Mouse (Mus musculus): Measurements from ENCODE around the gene Mapkap1.
"Not testable (repeated sequence)": the region's sequence is repeated elsewhere in the genome, so short reads cannot be mapped to it uniquely, and the experiment has no call there.

Gene Mapkap1

DNA sequence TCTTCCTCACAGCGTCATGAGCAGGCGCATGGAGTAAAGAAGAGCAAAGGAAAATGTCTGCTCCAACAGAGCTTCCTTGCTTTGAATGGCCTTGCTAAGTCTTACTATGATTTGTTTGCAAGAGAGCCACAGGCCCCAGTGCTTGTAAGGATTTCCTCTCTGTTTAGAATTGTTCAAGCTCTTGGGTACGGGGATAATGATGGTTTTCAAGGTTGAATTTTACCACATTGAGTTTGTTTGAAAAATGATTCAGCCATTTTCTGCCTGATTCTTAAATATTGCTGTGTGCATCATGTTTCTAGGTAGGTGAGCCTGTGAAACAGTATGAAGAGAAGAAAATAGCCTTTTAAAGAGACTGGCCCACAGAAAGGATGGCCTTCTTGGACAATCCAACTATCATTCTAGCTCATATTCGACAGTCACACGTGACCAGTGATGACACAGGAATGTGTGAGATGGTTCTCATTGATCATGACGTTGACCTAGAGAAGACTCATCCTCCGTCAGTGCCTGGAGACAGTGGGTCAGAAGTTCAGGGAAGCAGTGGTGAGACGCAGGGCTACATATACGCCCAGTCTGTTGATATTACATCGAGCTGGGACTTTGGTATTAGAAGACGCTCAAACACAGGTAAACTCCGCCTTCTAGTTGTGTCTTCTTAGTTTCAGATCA is 25.3 kb downstream of the Mapkap1 start:
- no peak for DNase-seq (ENCODE audit: inconsistent ontology term)

DNA sequence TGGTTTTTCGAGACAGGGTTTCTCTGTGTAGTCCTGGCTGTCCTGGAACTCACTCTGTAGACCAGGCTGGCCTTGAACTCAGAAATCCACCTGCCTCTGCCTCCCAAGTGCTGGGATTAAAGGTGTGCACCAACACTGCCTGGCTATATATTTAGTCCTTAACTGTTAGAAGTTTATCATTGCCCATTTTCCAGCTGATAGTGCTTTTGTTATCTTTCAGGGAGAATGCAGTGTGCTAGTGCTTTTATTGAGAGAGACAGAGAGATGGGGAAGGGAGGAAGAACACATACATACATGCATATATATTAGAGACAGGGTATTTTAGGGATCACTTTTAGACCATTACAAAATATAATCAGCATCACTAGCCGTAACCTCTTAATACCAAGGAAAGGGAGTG is 26.3 kb downstream of the Mapkap1 start:
- not testable (repeated sequence) for DNase-seq (ENCODE audit: inconsistent ontology term)

DNA sequence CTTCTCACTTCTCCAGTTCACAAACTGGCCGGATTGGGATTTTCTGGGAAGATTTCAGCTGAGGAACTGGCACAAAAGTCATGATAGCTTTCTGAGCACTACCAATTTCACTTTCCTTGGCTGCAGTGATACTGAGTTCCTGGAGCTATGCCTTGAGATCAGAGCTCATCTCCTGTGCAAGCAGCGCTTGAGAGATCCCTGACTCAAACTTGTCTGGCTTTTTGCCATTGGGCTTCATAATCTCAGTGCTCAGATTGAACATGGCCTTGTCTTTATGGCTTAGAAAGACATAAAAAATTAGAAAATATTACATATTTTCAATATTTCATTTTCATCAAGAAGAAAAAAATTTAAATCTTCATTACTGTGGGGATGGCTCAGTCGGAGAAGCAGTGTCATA is 29.8 kb downstream of the Mapkap1 start:
- DNase-seq (ENCODE audit: inconsistent ontology term), result no peak

DNA sequence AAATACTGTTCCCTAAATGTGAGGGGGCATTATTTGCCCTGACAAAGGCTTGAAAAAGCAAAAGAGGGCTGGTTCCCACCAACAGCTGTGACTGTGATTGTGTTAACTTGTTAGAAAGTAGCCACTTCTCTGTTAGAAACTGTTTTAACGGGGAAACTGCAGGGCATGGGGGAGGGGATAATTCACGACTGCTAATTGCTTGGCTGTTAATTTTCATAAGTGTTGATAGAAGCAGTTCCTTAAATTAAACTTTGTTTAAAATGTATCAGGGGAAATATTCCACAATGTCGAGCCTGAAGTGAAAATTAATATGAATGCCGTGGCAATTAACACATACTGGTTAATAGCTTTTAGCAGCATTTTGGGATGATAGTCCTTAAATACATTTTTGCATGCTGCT is 42.2 kb downstream of the Mapkap1 start:
- DNase-seq (ENCODE audit: inconsistent ontology term), result no peak

DNA sequence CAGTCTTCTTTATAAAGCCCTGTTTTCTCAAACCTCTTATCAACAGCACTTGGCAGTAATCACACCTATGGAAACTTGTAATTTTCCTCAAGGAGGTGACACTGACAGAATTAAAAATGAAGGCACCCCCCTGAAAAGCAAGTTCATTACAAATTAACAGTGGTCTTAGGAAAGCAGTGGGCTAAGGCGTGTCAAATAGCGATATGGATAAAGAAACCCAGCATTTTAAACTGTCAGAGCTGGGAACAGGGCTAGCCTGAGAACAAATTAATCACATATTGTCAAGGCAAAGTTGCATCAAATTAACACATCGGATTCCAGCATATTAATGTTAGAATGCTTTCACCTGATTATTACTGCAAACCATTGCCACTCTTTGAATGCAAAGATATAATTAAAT is 55.9 kb downstream of the Mapkap1 start:
- DNase-seq (ENCODE audit: inconsistent ontology term), result no peak

DNA sequence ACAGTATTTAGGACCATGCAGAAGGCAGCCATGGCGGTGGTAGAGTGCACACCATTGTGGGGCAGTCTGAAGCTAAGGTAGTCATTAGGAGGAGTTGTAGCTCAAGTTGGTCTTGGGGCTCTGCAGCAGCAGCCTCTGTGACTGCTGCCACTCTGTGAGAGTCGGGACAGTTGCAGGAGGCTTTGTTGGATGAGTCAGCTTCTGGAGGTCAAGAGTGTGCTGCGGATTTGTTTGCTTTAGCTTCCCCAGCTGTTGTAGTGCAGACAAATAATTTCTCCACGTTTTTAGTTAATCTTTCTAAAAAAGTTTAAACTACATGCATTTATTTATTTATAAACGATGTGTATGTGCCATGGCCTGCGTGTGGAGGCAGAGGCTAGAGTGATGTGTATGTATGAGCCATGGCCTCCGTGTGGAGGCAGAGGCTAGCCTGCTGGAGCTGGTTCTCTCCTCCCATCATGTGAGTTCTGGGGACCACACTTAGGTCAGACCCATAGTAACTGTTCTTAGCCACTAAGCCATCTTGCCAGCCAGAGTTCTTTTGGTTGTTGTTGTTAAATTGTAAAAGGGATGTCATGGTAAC is 62.1 kb downstream of the Mapkap1 start:
- no peak for DNase-seq (ENCODE audit: inconsistent ontology term)

DNA sequence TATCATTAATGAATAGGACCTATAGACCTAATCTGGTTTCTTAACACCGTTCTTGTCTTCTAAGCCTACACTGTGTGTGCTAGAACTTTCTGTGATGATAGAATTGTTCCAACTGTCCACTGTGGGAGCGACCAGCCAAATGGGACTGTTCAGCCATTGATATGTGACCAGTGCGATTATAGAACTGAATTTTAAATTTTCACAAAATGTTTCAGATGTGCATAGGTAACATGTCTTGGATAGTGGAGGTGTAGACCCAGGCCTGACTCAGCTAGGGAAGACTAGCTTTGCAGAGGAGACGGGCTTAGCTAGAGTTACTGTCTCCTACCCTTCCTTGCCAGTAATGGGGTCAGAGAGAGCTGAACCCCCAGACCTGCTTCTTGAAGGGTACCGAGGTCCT is 62.8 kb downstream of the Mapkap1 start:
- DNase-seq (ENCODE audit: inconsistent ontology term), result no peak

DNA sequence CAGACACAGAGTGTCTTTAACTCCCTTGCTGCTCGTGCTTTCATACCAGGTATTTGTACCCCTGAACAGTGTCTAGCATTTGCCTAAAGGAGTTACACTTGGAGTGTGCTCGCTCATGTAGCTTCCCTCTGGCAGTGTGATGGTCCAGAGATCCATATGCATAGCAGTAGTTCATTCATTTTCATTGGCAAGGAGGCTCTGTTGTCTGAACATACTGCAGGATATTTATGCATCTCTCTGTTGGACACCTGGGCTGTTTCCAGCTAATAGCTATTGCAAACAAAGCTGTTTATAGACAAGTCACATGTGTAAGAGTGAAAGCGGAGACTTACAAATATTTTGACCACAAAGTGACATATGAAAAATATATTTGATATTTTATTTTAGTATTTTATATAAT is 67.2 kb downstream of the Mapkap1 start:
- DNase-seq (ENCODE audit: inconsistent ontology term), result no peak

DNA sequence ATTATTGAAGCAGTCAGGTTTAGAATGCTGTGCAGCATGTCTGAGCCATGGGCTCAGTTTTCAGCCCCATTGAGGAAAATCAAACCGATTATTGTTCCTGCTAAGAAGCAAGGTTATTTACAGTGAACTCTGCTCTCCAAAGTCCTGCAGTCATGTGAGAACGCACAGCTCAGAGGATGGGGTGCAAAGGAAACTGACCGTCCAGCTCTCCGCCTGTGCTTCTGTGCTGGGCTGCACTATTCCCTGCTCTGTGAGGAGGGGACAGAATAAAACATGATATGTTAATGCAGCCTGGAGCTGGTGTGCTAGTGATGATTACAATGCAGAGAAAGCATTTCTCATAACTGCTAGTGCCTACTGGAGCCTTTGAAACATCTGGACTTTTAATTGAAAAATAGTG is 74.8 kb downstream of the Mapkap1 start:
- DNase-seq (ENCODE audit: inconsistent ontology term), result no peak

DNA sequence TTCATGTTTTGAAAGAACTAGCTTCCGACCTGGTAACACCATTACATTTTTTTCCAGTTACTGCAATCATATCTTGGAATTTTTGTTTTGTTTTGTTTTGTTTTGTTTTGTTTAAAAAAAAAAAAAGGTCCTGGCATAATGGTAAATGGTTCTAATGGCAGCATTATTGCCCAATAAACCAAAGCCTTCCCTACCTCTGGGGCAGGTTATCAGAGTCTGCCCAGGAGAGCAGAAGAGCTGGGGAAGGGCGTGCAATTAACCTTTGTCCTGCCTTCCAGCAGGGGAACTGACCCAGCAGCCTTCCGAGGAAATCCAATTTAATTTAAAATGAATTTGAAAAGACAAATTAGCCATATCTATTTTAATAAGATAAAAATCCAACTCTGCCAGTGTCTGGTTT is 75.5 kb downstream of the Mapkap1 start:
- DNase-seq (ENCODE audit: inconsistent ontology term), result no peak

DNA sequence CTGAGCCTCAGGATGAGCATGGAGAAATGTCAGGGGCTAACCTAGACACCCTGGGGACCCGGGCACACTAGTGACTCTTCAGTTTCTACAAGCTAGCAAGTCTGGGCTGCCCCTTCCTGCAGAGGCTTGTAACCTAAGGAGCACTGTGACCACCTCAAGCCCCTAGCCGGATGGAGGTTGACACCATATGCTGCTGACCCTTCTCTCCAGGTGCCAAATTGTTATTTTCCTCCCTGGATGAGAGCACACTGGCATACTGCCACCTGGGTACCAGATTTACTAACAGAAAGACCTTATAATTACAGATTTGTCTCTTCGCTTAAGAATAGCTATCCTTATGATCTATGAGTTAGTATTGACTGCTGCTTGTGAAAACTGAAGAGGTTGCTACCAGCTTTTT is 76.0 kb downstream of the Mapkap1 start:
- DNase-seq (ENCODE audit: inconsistent ontology term), result no peak

DNA sequence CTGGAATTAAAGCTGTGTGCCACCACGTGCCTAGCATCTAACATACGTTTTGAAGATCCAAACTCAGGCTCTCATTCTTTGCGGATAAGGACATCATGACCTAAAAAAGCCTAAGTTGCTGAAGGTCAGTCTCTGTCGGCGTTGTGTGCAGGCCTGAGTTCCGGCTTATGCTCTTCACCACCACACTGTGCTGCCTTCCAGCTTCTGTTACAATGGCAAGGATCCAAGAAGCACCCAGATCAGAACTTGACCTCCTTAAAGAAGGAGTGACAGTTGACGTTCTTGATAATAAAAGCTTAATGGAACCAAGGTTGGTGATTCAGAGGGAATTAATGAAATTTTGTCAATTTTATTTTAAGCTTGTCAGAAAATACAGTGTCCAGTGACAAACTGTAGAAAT is 80.7 kb downstream of the Mapkap1 start:
- DNase-seq (ENCODE audit: inconsistent ontology term), result no peak

DNA sequence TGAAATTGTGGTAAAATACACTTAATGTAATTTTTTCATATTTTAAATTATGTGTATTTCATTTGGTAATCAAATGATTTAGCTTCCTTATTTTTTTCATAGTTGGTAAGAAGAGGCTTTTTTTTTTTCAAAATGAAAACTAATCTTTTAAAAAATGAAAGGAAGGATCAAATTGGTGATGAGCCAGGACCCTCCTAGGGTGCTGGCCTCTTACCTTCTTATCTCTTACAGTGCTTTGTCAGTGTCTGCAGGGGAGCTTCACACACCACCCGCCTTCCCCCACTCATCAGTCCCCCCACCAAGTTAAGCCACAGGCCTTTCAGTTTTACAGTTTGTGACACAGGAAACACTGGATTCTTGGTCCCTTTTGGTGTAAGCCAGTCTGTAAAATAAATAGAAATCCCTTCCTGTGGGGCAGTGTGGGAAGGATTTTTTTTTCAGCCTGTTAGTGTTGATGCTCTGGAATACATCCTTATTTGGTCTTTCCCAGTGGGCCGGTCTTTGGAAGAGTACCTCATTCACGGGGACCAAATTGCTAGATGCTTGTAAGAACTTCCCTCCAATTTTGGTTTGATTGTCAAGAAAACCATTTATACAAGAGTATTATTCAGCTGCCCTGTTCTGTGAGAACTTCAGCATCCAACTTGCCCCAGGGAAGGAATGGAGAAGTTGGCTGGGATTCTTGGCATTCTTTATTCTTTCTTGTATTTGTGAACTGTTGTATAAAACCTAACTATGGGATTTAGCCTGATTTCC is 97.6 kb downstream of the Mapkap1 start:
- DNase-seq (ENCODE audit: inconsistent ontology term), result peak; percentile 82

DNA sequence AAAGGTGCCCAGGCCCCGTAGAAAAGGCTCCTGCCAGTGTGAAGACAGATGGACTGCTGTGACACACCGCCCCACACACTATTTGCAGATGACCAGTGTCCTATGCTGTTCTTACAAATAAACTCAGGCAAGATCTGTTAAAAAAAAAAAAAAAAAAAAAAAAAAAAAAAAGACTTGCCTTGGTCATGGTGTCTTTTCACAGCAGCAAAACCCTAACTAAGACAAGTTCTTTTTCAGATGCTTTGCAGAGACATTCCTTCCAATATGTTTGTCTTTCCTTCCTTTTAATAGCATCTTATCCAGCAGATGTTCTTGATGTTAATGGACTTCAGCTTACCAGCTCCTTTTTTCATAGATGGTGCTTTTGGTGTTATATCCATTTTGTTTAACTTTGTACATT is 99.6 kb downstream of the Mapkap1 start:
- not testable (repeated sequence) for DNase-seq (ENCODE audit: inconsistent ontology term)

DNA sequence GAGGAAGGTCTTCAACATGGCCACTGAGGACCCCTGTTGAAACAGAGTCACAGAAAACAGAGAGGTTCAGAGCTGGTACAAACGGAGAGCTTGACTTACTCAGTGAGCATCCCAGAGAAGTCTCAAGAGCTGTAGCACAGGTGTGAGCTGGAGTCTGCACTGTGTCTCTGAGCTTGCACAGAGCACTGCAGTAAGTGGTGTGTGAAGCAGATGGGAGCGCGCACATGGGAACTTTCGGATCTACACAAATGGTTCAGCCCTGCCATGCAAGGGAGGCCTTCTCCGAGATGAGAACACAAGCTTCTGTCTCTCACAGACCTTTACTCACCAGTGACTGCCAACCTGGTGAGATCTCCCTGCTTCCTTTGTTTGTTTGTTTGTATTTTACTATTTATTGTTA is 103.3 kb downstream of the Mapkap1 start:
- DNase-seq (ENCODE audit: inconsistent ontology term), result no peak

DNA sequence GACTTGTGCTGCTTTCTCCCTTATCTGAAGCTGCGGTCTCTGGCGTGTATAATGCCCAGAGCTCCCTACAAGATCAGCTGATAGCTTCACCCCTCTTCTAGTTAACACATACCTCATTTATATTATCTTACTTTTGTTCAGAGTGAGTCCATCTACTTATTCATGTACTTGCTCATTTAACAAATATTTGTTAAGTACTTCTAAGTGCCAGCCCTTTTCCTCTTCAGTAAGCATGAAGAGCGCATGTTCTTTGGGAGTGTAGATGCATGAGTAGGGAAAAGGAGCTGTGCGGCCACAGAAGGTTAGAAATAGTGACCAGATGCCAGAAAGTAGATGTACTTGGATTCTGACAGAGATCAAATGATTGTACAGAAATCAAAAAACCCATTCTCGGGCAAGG is 108.7 kb downstream of the Mapkap1 start:
- DNase-seq (ENCODE audit: inconsistent ontology term), result no peak

DNA sequence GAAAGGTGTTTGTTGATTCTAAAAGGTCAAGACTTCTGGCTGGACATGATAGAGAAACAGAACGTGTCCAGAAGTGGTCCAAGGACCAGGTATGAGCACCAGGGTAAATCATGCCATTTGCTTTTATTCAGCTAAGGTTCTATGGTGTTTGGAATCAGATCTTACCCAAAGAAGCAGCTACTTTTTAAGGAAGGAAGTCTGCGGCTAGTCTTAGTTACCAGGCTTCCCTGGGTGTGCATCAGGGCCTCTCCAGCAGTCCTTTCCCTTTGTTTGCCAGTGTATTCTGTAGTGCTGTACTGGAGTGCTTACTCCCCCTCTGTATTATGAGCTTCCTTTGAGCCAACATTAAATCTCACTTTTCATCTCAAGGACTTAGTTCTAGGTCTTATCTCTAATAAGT is 111.5 kb downstream of the Mapkap1 start:
- DNase-seq (ENCODE audit: inconsistent ontology term), result no peak

DNA sequence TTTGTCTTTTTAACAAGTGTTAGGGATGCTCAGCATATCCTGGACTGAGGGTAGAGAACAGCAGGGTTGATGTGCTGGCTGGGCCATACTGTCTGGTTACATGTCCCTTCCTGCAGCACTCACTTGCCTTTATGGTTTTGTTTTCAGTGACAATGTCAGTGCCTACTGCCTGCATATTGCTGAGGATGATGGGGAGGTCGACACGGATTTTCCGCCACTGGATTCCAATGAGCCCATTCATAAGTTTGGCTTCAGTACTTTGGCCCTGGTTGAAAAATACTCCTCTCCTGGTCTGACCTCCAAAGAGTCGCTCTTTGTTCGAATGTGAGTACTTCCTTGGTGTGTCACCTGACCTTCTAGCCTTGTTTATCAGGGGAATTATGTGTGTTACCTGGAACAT is 112.0 kb downstream of the Mapkap1 start:
- no peak for DNase-seq (ENCODE audit: inconsistent ontology term)

DNA sequence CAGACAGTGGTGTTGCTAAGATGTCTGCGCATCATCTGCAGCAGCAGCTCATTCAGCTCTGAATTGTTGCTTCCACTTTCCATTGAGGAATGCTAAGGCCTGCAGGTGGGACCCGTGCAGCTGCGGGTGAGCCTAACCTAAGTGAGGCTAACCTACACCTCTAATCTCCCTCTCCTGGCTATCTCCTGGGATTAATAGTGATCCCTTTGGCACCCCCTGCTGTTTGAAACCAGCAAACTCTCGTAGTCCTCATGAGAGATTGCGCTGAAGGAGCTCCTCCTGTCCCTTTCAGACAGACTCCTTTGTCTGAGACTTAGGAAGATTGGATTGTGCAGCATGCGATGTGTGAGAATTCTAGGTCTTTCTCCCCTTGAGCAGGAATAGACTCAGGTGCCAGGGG is 113.0 kb downstream of the Mapkap1 start:
- DNase-seq (ENCODE audit: inconsistent ontology term), result peak; percentile 11

DNA sequence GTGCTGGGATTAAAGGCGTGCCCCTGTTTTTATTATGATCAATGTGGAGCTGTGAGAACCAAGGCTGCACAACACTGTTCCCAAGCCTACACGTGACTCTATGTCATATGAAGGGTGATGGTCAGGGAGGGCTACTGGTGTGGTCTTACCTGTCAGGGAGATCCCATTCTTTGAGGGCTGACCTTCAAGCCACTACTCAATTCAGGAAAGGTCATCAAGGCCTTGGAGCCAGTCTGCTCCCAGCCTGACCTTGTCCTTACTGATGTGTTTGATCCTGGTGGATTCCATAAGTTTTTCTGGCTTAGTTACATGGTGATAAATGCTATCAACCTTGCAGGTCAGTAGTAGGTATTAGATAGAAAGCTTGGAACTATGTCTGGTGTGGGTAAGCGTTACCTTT is 114.8 kb downstream of the Mapkap1 start:
- no peak for DNase-seq (ENCODE audit: inconsistent ontology term)

DNA sequence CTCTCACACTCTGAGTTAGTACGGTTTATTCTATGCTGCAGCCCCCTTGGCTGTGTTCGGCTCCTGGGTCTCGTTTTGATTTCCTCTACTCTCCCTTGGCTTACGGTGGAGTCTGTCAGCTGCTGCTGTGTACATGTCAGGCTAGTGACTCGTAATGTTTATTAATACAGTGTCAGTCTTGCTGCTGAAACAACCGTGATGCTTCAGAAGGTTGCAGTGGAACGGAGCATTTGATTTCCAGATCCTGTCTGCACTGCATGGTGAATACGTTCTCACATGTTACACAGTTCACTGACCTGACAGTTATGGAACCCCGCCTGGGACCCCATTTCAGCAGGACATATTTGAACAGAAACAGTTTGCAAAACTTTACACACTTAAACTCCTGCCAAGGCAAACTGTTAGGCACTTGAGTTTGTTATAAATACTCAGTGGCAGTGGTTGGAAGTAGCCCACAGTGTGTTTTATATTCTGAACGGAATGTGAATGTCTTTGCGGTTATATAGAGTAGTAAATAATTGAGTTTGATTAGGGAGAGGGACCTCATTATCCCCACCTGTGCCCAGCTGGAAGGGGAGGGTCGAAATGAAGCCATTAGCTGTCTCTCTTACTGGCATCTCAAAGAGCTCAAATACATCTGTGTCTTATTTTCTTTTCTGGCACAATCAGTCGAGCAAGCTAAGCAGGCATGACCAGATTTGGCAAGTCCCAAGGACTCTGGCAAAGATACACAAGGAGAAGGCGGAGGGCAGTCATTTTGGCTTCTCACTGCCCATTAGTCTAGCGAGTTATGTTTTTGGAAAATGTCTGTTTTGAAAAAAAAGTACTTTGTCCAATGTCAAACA is 120.2 kb downstream of the Mapkap1 start:
- peak; percentile 88 for DNase-seq (ENCODE audit: inconsistent ontology term)

DNA sequence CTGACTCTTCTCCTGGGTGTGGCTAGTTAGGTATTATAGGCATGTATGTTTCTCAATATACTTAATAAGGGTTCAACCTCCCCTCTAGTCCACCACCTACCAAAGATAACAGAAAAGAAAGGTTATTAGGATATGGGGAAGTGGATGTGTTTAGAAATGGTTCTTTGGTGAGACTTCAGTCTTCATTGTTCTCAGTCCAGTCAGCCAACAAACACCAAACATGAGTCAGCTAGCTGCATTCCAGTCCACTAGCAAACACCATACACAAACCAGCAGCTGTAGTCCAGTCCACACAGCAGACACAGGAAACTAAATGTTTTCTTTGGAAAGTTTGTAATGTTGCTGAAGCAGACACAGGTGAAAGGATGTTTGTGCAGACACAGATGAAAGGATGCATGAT is 121.9 kb downstream of the Mapkap1 start:
- DNase-seq (ENCODE audit: inconsistent ontology term), result peak; percentile 68

All from Muller cell, postnatal 12 days (primary cell).